Mouse (Mus musculus) erythroid progenitor cell, adult 5-6 weeks (primary cell): Measurements from ENCODE around the gene Nop9. TPM values are rescaled to one million over a fixed set of nuclear protein-coding genes. Genes with fewer than 3 reads are reported as not detected.

ENCODE experiments used
- total RNA-seq, 2 experiments: library from RNA; stranded (forward) in 1 of 2; stranded (reverse) in 1 of 2; fragments of 150-400 nt in 1 of 2; fragments of 186-747, 209-891 nt in 1 of 2; gene quantifications; 2 replicates each; pipeline versions ENCODE4 v1.2.3 to v1.2.4; 2015 to 2017; ENCODE audit warnings: low replicate concordance in 2 of 2

Nop9 gene
- total RNA-seq, 2 experiments from 2014 or later: 5.9 to 11.7 TPM

Other genes with a start within 250 kb of the Nop9 start
Only the 30 nearest of the 35 such genes appear.
- 31.0 and 44.0 TPM in 2 replicates for gene Dcaf11, start 185.7 kb upstream of the Nop9 start, total RNA-seq (2015; ENCODE audit: low replicate concordance)
- 20.2 and 39.3 TPM in 2 replicates for gene Dcaf11, start 185.7 kb upstream of the Nop9 start, total RNA-seq (2017; ENCODE audit: low replicate concordance)
- gene A730061H03Rik, start 185.3 kb upstream of the Nop9 start, total RNA-seq (2015; ENCODE audit: low replicate concordance): 6.5 TPM in 1 of 2 replicates, not detected in the other
- not detected in 2 replicates for gene A730061H03Rik, start 185.3 kb upstream of the Nop9 start, total RNA-seq (2017; ENCODE audit: low replicate concordance)
- gene Fitm1, start 170.1 kb upstream of the Nop9 start, total RNA-seq (2015; ENCODE audit: low replicate concordance): not detected in 2 replicates
- not detected in 2 replicates for gene Fitm1, start 170.1 kb upstream of the Nop9 start, total RNA-seq (2017; ENCODE audit: low replicate concordance)
- gene Psme1, start 167.6 kb upstream of the Nop9 start, total RNA-seq (2015; ENCODE audit: low replicate concordance): 287 and 391 TPM in 2 replicates
- gene Psme1, start 167.6 kb upstream of the Nop9 start, total RNA-seq (2017; ENCODE audit: low replicate concordance): 37.7 and 64.8 TPM in 2 replicates
- gene Emc9, start 160.4 kb upstream of the Nop9 start, total RNA-seq (2015; ENCODE audit: low replicate concordance): 11.7 and 19.8 TPM in 2 replicates
- gene Emc9, start 160.4 kb upstream of the Nop9 start, total RNA-seq (2017; ENCODE audit: low replicate concordance): 3.3 and 14.8 TPM in 2 replicates
- 112 and 141 TPM in 2 replicates for gene Psme2, start 154.6 kb upstream of the Nop9 start, total RNA-seq (2015; ENCODE audit: low replicate concordance)
- 45.1 and 109 TPM in 2 replicates for gene Psme2, start 154.6 kb upstream of the Nop9 start, total RNA-seq (2017; ENCODE audit: low replicate concordance)
- gene Rnf31, start 154.0 kb upstream of the Nop9 start, total RNA-seq (2015; ENCODE audit: low replicate concordance): 20.2 and 22.2 TPM in 2 replicates
- gene Rnf31, start 154.0 kb upstream of the Nop9 start, total RNA-seq (2017; ENCODE audit: low replicate concordance): 31.8 and 34.7 TPM in 2 replicates
- gene Irf9, start 142.1 kb upstream of the Nop9 start, total RNA-seq (2015; ENCODE audit: low replicate concordance): 70.8 and 89.0 TPM in 2 replicates
- 87.4 and 106 TPM in 2 replicates for gene Irf9, start 142.1 kb upstream of the Nop9 start, total RNA-seq (2017; ENCODE audit: low replicate concordance)
- gene Rec8, start 127.7 kb upstream of the Nop9 start, total RNA-seq (2015; ENCODE audit: low replicate concordance): 6.5 TPM in 1 of 2 replicates, not detected in the other
- gene Rec8, start 127.7 kb upstream of the Nop9 start, total RNA-seq (2017; ENCODE audit: low replicate concordance): 1.4 and 7.7 TPM in 2 replicates
- 29.9 and 46.5 TPM in 2 replicates for gene Ipo4, start 109.7 kb upstream of the Nop9 start, total RNA-seq (2015; ENCODE audit: low replicate concordance)
- 18.1 and 53.9 TPM in 2 replicates for gene Ipo4, start 109.7 kb upstream of the Nop9 start, total RNA-seq (2017; ENCODE audit: low replicate concordance)
- gene Gm49378, start 107.8 kb upstream of the Nop9 start, total RNA-seq (2015; ENCODE audit: low replicate concordance): 12.3 and 17.2 TPM in 2 replicates
- gene Gm49378, start 107.8 kb upstream of the Nop9 start, total RNA-seq (2017; ENCODE audit: low replicate concordance): 3.5 and 7.0 TPM in 2 replicates
- 39.8 and 58.4 TPM in 2 replicates for gene Tm9sf1, start 101.9 kb upstream of the Nop9 start, total RNA-seq (2015; ENCODE audit: low replicate concordance)
- gene Tm9sf1, start 101.9 kb upstream of the Nop9 start, total RNA-seq (2017; ENCODE audit: low replicate concordance): 47.0 and 64.3 TPM in 2 replicates
- 6.5 TPM in 1 of 2 replicates, not detected in the other for gene Tssk4, start 95.5 kb upstream of the Nop9 start, total RNA-seq (2015; ENCODE audit: low replicate concordance)
- 1.3 and 2.5 TPM in 2 replicates for gene Tssk4, start 95.5 kb upstream of the Nop9 start, total RNA-seq (2017; ENCODE audit: low replicate concordance)
- gene Mdp1, start 85.2 kb upstream of the Nop9 start, total RNA-seq (2015; ENCODE audit: low replicate concordance): 14.3 and 20.5 TPM in 2 replicates
- 2.3 and 14.9 TPM in 2 replicates for gene Mdp1, start 85.2 kb upstream of the Nop9 start, total RNA-seq (2017; ENCODE audit: low replicate concordance)
- 1.7 and 3.6 TPM in 2 replicates for gene Gmpr2, start 73.8 kb upstream of the Nop9 start, total RNA-seq (2015; ENCODE audit: low replicate concordance)
- 9.0 and 14.1 TPM in 2 replicates for gene Gmpr2, start 73.8 kb upstream of the Nop9 start, total RNA-seq (2017; ENCODE audit: low replicate concordance)
- gene Nedd8, start 73.6 kb upstream of the Nop9 start, total RNA-seq (2015; ENCODE audit: low replicate concordance): 105 and 189 TPM in 2 replicates
- 102 and 138 TPM in 2 replicates for gene Nedd8, start 73.6 kb upstream of the Nop9 start, total RNA-seq (2017; ENCODE audit: low replicate concordance)
- 39.6 and 50.7 TPM in 2 replicates for gene Tinf2, start 63.9 kb upstream of the Nop9 start, total RNA-seq (2015; ENCODE audit: low replicate concordance)
- gene Tinf2, start 63.9 kb upstream of the Nop9 start, total RNA-seq (2017; ENCODE audit: low replicate concordance): 31.5 and 57.4 TPM in 2 replicates
- 1.4 and 4.6 TPM in 2 replicates for gene Tgm1, start 31.8 kb upstream of the Nop9 start, total RNA-seq (2015; ENCODE audit: low replicate concordance)
- gene Tgm1, start 31.8 kb upstream of the Nop9 start, total RNA-seq (2017; ENCODE audit: low replicate concordance): 1.8 TPM in 1 of 2 replicates, not detected in the other
- gene Rabggta, start 23.4 kb upstream of the Nop9 start, total RNA-seq (2015; ENCODE audit: low replicate concordance): 2.9 and 6.3 TPM in 2 replicates
- 6.0 TPM in 1 of 2 replicates, not detected in the other for gene Rabggta, start 23.4 kb upstream of the Nop9 start, total RNA-seq (2017; ENCODE audit: low replicate concordance)
- 6.7 and 39.3 TPM in 2 replicates for gene Dhrs1, start within 50 bp of the Nop9 start, total RNA-seq (2015; ENCODE audit: low replicate concordance)
- gene Dhrs1, start within 50 bp of the Nop9 start, total RNA-seq (2017; ENCODE audit: low replicate concordance): 0.76 and 10.4 TPM in 2 replicates
- gene Cideb, start 12.8 kb downstream of the Nop9 start, total RNA-seq (2015; ENCODE audit: low replicate concordance): not detected in 2 replicates
- not detected in 2 replicates for gene Cideb, start 12.8 kb downstream of the Nop9 start, total RNA-seq (2017; ENCODE audit: low replicate concordance)
- not detected in 2 replicates for gene Ltb4r2, start 15.7 kb downstream of the Nop9 start, total RNA-seq (2015; ENCODE audit: low replicate concordance)
- gene Ltb4r2, start 15.7 kb downstream of the Nop9 start, total RNA-seq (2017; ENCODE audit: low replicate concordance): not detected in 2 replicates
- gene Ltb4r1, start 20.3 kb downstream of the Nop9 start, total RNA-seq (2015; ENCODE audit: low replicate concordance): 8.8 and 11.9 TPM in 2 replicates
- 2.8 and 8.9 TPM in 2 replicates for gene Ltb4r1, start 20.3 kb downstream of the Nop9 start, total RNA-seq (2017; ENCODE audit: low replicate concordance)
- gene Adcy4, start 38.4 kb downstream of the Nop9 start, total RNA-seq (2015; ENCODE audit: low replicate concordance): not detected in 2 replicates
- not detected in 2 replicates for gene Adcy4, start 38.4 kb downstream of the Nop9 start, total RNA-seq (2017; ENCODE audit: low replicate concordance)
- gene Ripk3, start 43.2 kb downstream of the Nop9 start, total RNA-seq (2015; ENCODE audit: low replicate concordance): 18.4 and 28.1 TPM in 2 replicates
- 2.3 and 33.1 TPM in 2 replicates for gene Ripk3, start 43.2 kb downstream of the Nop9 start, total RNA-seq (2017; ENCODE audit: low replicate concordance)
- gene Nfatc4, start 77.5 kb downstream of the Nop9 start, total RNA-seq (2015; ENCODE audit: low replicate concordance): not detected in 2 replicates
- not detected in 2 replicates for gene Nfatc4, start 77.5 kb downstream of the Nop9 start, total RNA-seq (2017; ENCODE audit: low replicate concordance)
- gene Nynrin, start 108.3 kb downstream of the Nop9 start, total RNA-seq (2015; ENCODE audit: low replicate concordance): under 0.01 and 4.2 TPM in 2 replicates
- gene Nynrin, start 108.3 kb downstream of the Nop9 start, total RNA-seq (2017; ENCODE audit: low replicate concordance): 0.26 and 0.45 TPM in 2 replicates
- gene Cbln3, start 138.7 kb downstream of the Nop9 start, total RNA-seq (2015; ENCODE audit: low replicate concordance): 0.42 TPM in 1 of 2 replicates, not detected in the other
- gene Cbln3, start 138.7 kb downstream of the Nop9 start, total RNA-seq (2017; ENCODE audit: low replicate concordance): not detected in 2 replicates
- gene Khnyn, start 139.3 kb downstream of the Nop9 start, total RNA-seq (2015; ENCODE audit: low replicate concordance): 3.2 and 3.8 TPM in 2 replicates
- gene Khnyn, start 139.3 kb downstream of the Nop9 start, total RNA-seq (2017; ENCODE audit: low replicate concordance): 5.0 and 8.1 TPM in 2 replicates
- gene Sdr39u1, start 154.6 kb downstream of the Nop9 start, total RNA-seq (2015; ENCODE audit: low replicate concordance): 5.4 and 5.9 TPM in 2 replicates
- 0.64 TPM in 1 of 2 replicates, not detected in the other for gene Sdr39u1, start 154.6 kb downstream of the Nop9 start, total RNA-seq (2017; ENCODE audit: low replicate concordance)